Mouse (Mus musculus) ES-Bruce4 (cell line): Measurements from ENCODE around the gene Plxna4.

Experiments
- CTCF ChIP-seq: IDR thresholded peaks from one replicate; pipeline ENCODE4 v1.8.1; 2011; ENCODE audit warnings: low read depth, low read length
- POLR2A ChIP-seq: IDR thresholded peaks from one replicate; pipeline ENCODE4 v1.8.1; 2011; ENCODE audit warnings: low read length; ENCODE audit not compliant: insufficient read depth

DNA sequence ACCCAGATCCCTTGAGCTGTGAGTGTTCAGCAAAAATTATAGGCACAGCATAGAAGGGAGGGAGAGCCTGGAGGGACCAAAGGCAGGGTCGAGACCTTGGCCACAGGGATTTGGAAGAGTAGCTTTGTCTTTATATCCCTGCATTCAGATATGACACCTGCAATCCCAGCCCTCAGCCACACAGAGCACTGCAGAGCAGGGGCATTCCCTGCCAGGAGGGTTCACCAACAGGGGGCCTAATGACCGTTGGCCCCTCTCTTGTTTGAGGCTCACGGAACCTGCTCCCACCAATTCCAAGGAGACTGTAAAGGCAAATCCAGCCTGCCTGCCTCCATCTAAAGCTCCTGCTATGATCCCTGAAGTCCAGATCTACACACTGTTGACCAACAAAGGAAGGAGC, 410.1 kb downstream of the Plxna4 start:
- TF ChIP-seq POLR2A = no peak
- TF ChIP-seq CTCF = no peak
